Mouse (Mus musculus) ES-E14 (cell line): Measurements from ENCODE around the gene Morf4l1.

ENCODE experiments used
- CHD2 ChIP-seq: IDR thresholded peaks from 2 replicates; pipeline ENCODE4 v1.6.1; 2014; ENCODE audit warnings: mild to moderate bottlenecking, low read depth, low read length, inconsistent platforms
- HCFC1 ChIP-seq: IDR thresholded peaks from 2 replicates; pipeline ENCODE4 v1.6.1; 2012; ENCODE audit warnings: low read length, inconsistent platforms, borderline replicate concordance; ENCODE audit not compliant: insufficient read depth
- MAFK ChIP-seq: IDR thresholded peaks from 2 replicates; pipeline ENCODE4 v1.6.1; 2014; ENCODE audit warnings: mild to moderate bottlenecking, low read depth, low read length, inconsistent platforms; ENCODE audit not compliant: insufficient read depth
- ZC3H11A ChIP-seq: IDR thresholded peaks from 2 replicates; pipeline ENCODE4 v1.6.1; 2012; ENCODE audit warnings: low read depth, mild to moderate bottlenecking, inconsistent platforms, low read length, borderline replicate concordance
- ZNF384 ChIP-seq: IDR thresholded peaks from 2 replicates; pipeline ENCODE4 v1.6.1; 2012; ENCODE audit warnings: low read depth, low read length, inconsistent platforms

GRCm38 (mm10) chr9:90162243-90162925 is 47.8 kb upstream of the Morf4l1 start:
- TF ChIP-seq HCFC1 (no peak), ZNF384 (peak; percentile 57), ZC3H11A (no peak), CHD2 (no peak), MAFK (no peak)
